Mouse (Mus musculus) bone marrow, adult 2 months (tissue): Measurements from ENCODE around the gene Marveld1.

Experiments
- CTCF ChIP-seq: fragments of 200-500 bp; IDR thresholded peaks from 2 replicates; pipeline ENCODE4 v1.5.1; 2011; ENCODE audit warnings: low read length, control low read depth; ENCODE audit not compliant: control insufficient read depth, insufficient read depth
- POLR2A ChIP-seq: fragments of 200-500 bp; IDR thresholded peaks from 2 replicates; pipeline ENCODE4 v1.6.1; 2011; ENCODE audit warnings: low read depth, mild to moderate bottlenecking, control low read depth, low read length, borderline replicate concordance; ENCODE audit not compliant: control insufficient read depth

DNA sequence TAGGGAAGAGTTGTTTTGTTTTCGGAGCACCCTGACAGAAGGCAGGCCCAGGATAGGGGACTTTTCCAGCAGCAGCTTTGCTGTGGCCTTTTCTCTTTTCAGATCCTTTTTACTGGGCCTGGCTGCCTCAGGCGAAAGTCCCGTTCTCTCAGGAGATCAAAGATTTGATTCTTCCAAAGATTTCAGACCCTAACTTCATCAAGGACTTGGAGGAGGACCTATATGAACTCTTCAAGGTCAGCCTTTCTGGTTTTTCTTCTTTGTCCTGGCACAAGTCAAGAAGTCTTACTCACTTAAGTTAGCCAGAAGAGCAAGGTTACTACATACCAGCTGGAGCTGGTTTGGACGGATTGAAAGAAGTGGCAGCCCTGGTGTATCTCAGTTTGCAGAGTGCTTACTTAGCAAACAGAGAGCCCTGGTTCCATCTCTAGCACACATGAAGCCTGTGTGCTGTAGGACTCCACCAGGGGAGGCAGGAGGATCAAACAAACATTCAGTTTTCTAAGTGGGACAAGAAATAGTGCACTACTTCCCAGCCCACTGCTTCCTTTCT is 31.3 kb upstream of the Marveld1 start:
- no peak for TF ChIP-seq CTCF
- no peak for TF ChIP-seq POLR2A
